Mouse (Mus musculus): ENCODE measurements around the gene Ube2a. TPM values are rescaled to one million over a fixed set of nuclear protein-coding genes. Genes with fewer than 3 reads are reported as not detected.

The Ube2a gene
- polyA plus RNA-seq, 1 experiment = 44.7 TPM

GRCm38 (mm10) chrX:36841698-36842097, 32.0 kb upstream of the Ube2a start:
- H3K4me1 ChIP-seq (ENCODE audit: control insufficient read depth, insufficient read depth, low read length) = no peaks in the 10 kb centered on the region
- TF ChIP-seq POLR2A (IDR thresholded peaks at IDR 0.05; ENCODE audit: extremely low read depth, insufficient read depth, low read length) (no peak), CTCF (IDR thresholded peaks at IDR 0.05; ENCODE audit: extremely low read depth, insufficient read depth, low read length) (no peak)
- no peak overlapping the region for H3K4me3 ChIP-seq (ENCODE audit: insufficient read depth, low read length)
- H3K27ac ChIP-seq (ENCODE audit: insufficient read depth, low read length) = no peak overlapping the region

- no peak for TF ChIP-seq POLR2A (IDR thresholded peaks at IDR 0.05; ENCODE audit: extremely low read depth, insufficient read depth, low read length)
- TF ChIP-seq CTCF (IDR thresholded peaks at IDR 0.05; ENCODE audit: extremely low read depth, insufficient read depth, low read length) = no peak
- Histone ChIP-seq H3K4me1 (ENCODE audit: control insufficient read depth, insufficient read depth, low read length) (no peaks in the 10 kb centered on the region), H3K4me3 (ENCODE audit: insufficient read depth, low read length) (no peak overlapping the region), H3K27ac (ENCODE audit: insufficient read depth, low read length) (no peak overlapping the region)
Measured at GRCm38 (mm10) chrX:36843346-36843990, 30.2 kb upstream of the Ube2a start.

DNA sequence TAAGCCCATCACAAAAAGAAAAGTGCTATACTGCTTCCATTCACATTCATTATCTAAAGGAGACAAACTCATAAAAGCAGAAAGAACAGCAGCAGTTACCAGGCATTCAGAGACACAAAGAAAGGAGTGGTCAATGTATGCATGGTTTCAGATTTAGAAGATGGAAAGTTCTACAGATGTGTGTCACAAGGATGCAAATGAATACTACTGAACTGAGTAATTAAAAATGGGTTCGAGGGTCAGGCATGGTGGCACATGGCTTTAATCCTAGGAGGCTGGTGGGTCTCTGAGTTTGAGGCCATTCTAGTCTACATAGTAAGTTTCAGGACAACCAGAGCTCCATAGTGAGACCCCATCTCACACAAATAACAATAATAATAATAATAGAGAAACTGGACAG, 26.5 kb upstream of the Ube2a start:
- Histone ChIP-seq H3K27ac (ENCODE audit: insufficient read depth, low read length) (no peak overlapping the region), H3K4me1 (ENCODE audit: control insufficient read depth, insufficient read depth, low read length) (no peaks in the 10 kb centered on the region), H3K4me3 (ENCODE audit: insufficient read depth, low read length) (no peak overlapping the region)
- TF ChIP-seq CTCF (IDR thresholded peaks at IDR 0.05; ENCODE audit: extremely low read depth, insufficient read depth, low read length) = no peak
- no peak for TF ChIP-seq POLR2A (IDR thresholded peaks at IDR 0.05; ENCODE audit: extremely low read depth, insufficient read depth, low read length)

DNA sequence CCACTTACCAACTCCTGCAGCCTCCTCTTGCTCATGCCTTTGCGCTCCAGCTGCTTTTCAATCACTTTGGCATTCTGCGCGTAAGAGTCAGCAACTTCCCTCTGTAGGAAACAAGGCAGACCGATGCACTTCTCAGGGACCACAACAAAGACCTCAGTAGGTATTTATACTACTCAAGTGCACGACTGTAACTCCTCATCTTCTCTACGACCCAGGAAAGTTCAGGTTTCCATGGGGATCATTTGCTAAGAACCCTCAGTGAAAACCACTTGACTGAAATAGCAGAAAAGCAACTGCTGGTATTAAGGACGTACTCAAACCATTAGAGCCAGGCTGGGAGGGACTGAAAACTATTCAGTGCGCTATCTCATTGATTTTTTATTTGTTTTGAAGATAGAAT, 21.1 kb upstream of the Ube2a start:
- Histone ChIP-seq H3K4me3 (ENCODE audit: insufficient read depth, low read length) (no peak overlapping the region), H3K4me1 (ENCODE audit: control insufficient read depth, insufficient read depth, low read length) (no peaks in the 10 kb centered on the region), H3K27ac (ENCODE audit: insufficient read depth, low read length) (no peak overlapping the region)
- no peak for TF ChIP-seq POLR2A (IDR thresholded peaks at IDR 0.05; ENCODE audit: extremely low read depth, insufficient read depth, low read length)
- no peak for TF ChIP-seq CTCF (IDR thresholded peaks at IDR 0.05; ENCODE audit: extremely low read depth, insufficient read depth, low read length)

DNA sequence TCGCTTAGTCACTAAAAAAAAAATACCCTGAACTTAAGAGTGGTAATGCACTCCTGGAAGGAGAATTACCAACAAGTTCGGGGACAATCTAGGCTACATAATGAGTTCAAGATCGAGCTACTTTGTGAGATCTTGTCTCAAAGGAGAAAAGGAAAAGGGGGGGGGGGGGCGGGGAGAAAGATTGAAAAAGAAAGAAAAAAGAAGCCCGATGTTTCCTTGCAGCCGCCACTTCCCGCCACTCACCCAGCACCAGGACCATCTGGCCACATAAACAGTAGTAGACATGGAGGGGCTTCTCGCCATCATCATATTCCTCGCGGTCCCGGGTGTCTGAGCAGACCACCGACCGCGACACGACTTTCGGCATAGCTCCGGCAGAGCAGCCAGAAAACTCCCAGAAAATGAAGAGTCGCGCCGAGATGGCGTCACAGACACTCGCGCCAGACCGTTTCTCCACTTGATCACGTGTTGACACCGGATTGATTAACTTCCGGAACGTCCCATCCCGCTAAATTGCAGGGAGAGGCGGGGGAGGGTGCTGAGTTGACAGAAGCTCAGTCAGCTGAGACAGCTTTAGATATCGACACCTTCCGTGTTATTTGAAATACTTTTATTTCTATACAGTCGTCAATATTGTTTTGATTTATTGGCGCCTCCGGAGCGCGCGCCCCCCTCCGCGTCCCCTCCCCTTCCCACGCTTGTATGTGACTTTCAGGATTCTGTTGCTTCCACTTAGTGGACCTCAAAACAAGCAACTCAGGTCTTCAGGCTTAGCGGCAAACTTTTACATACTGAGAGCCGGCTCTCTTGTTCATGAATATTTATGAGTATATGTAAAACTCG, 9.7 kb upstream of the Ube2a start:
- TF ChIP-seq CTCF (IDR thresholded peaks at IDR 0.05; ENCODE audit: extremely low read depth, insufficient read depth, low read length) = no peak
- peak; percentile 27; the same call in 1 of the 2 replicates for TF ChIP-seq POLR2A (IDR thresholded peaks at IDR 0.05; ENCODE audit: extremely low read depth, insufficient read depth, low read length)
- H3K27ac ChIP-seq (ENCODE audit: insufficient read depth, low read length) = no peak overlapping the region
- peak overlapping the region; percentile 57 for H3K4me3 ChIP-seq (ENCODE audit: insufficient read depth, low read length)
- H3K4me1 ChIP-seq (ENCODE audit: control insufficient read depth, insufficient read depth, low read length) = no peaks in the 10 kb centered on the region

- H3K4me1 ChIP-seq (ENCODE audit: control insufficient read depth, insufficient read depth, low read length) = no peaks in the 10 kb centered on the region
- no peak for TF ChIP-seq CTCF (IDR thresholded peaks at IDR 0.05; ENCODE audit: extremely low read depth, insufficient read depth, low read length)
- no peak for TF ChIP-seq POLR2A (IDR thresholded peaks at IDR 0.05; ENCODE audit: extremely low read depth, insufficient read depth, low read length)
- H3K27ac ChIP-seq (ENCODE audit: insufficient read depth, low read length) = no peak overlapping the region
- H3K4me3 ChIP-seq (ENCODE audit: insufficient read depth, low read length) = peak overlapping the region; percentile 57; the same call in 1 of the 2 replicates
Measured at GRCm38 (mm10) chrX:36864609-36865328, 8.9 kb upstream of the Ube2a start.

DNA sequence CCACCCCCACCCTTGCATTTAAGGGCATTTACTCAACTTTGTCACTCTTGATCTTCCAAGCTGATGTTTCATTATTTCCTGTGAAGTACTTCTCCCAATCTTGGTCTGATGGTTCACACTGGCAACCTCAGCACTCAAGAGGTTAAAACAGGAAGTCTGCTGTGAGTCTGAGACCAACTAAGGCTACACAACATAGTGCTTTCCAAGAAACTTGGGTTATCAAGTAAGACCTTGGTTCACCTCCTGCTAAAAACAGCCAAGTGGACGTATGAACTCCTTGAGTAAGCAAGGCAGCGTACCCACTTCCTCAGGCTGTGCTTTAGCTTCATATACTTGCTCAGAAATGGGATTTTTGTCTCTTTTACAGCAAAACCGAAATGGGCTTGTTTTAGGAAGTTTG, 3.3 kb upstream of the Ube2a start:
- TF ChIP-seq POLR2A (IDR thresholded peaks at IDR 0.05; ENCODE audit: extremely low read depth, insufficient read depth, low read length) (no peak), CTCF (IDR thresholded peaks at IDR 0.05; ENCODE audit: extremely low read depth, insufficient read depth, low read length) (no peak)
- Histone ChIP-seq H3K4me1 (ENCODE audit: control insufficient read depth, insufficient read depth, low read length) (peaks cover under 1% of the 10 kb centered on the region; the same call in 1 of the 2 replicates), H3K27ac (ENCODE audit: insufficient read depth, low read length) (no peak overlapping the region), H3K4me3 (ENCODE audit: insufficient read depth, low read length) (no peak overlapping the region)

DNA sequence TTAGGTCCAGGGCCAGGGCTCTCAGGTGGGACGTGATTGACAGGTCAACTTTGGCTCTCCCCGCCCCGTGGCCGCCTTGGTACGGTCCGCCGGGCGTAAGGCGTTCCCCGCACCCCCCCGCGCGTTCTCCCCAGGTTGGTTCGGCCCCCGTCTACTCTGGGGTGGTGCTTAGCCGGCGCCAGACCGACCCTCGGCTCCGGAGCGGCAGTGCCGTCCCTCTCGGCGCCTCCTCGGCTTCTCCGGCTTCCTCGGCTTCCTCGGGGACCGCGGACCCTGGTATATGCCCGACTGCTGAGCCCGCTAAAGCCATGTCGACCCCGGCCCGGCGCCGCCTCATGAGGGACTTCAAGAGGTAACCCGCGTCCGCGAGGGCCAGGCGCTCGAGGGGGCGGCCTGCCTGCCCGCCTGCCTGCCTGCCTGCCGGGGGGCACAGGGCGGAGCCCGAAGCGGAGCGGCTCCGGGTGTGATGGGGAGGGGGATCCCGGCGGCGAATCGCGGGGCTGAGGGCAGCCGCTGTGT, 537 bp downstream of the Ube2a start:
- H3K27ac ChIP-seq (ENCODE audit: insufficient read depth, low read length) = no peak overlapping the region; the same call in 1 of the 2 replicates
- TF ChIP-seq POLR2A (IDR thresholded peaks at IDR 0.05; ENCODE audit: extremely low read depth, insufficient read depth, low read length) (peak; percentile 84), CTCF (IDR thresholded peaks at IDR 0.05; ENCODE audit: extremely low read depth, insufficient read depth, low read length) (no peak)
- peak overlapping the region; percentile 54 for H3K4me3 ChIP-seq (ENCODE audit: insufficient read depth, low read length)
- H3K4me1 ChIP-seq (ENCODE audit: control insufficient read depth, insufficient read depth, low read length) = peaks cover 2% of the 10 kb centered on the region; the same call in 1 of the 2 replicates

- H3K4me3 ChIP-seq (ENCODE audit: insufficient read depth, low read length) = peak overlapping the region; percentile 54
- peaks cover 2% of the 10 kb centered on the region; the same call in 1 of the 2 replicates for H3K4me1 ChIP-seq (ENCODE audit: control insufficient read depth, insufficient read depth, low read length)
- H3K27ac ChIP-seq (ENCODE audit: insufficient read depth, low read length) = no peak overlapping the region; the same call in 1 of the 2 replicates
- TF ChIP-seq CTCF (IDR thresholded peaks at IDR 0.05; ENCODE audit: extremely low read depth, insufficient read depth, low read length) (no peak), POLR2A (IDR thresholded peaks at IDR 0.05; ENCODE audit: extremely low read depth, insufficient read depth, low read length) (no peak)
Measured at GRCm38 (mm10) chrX:36874704-36875128, 1.0 kb downstream of the Ube2a start.
